Mouse (Mus musculus) CH12.LX (cell line): ENCODE data around the gene Uvrag. TPM values are rescaled to one million over a fixed set of nuclear protein-coding genes. Genes with fewer than 3 reads are reported as not detected.

ENCODE experiments used
- DNase-seq: peaks from one replicate; pipeline ENCODE4 v3.0.0-alpha.2; 2013; ENCODE audit errors: extremely low read depth
- H3K27ac ChIP-seq: 2 replicates; pipeline ENCODE4 v1.5.1; 2012; ENCODE audit warnings: low read depth, mild to moderate bottlenecking, control low read depth, moderate library complexity; ENCODE audit not compliant: insufficient read depth
- H3K27me3 ChIP-seq: replicated peaks from 2 replicates; pipeline ENCODE3; 2012; ENCODE audit warnings: inconsistent platforms
- H3K36me3 ChIP-seq, 2 experiments: replicated peaks in 1 of 2; 2 replicates each; pipeline versions ENCODE3 to v1.6.1; 2012; ENCODE audit warnings: inconsistent platforms in 1 of 2, low read length in 1 of 2, mild to moderate bottlenecking in 1 of 2, mixed read lengths in 1 of 2, moderate library complexity in 1 of 2; ENCODE audit not compliant: control insufficient read depth in 1 of 2, insufficient read depth in 1 of 2
- H3K4me1 ChIP-seq, 2 experiments: 2 replicates each; pipeline ENCODE4 v1.6.1; 2012; ENCODE audit warnings: inconsistent platforms in 1 of 2, moderate library complexity in 1 of 2; ENCODE audit not compliant: insufficient read depth in 2 of 2, control insufficient read depth in 1 of 2
- H3K4me2 ChIP-seq: 2 replicates; pipeline ENCODE4 v1.6.1; 2012; ENCODE audit warnings: low read depth, mild to moderate bottlenecking, control low read depth; ENCODE audit not compliant: poor library complexity, insufficient read depth, severe bottlenecking
- H3K4me3 ChIP-seq, 3 experiments: fragments of 150-350 bp in 1 of 3; sonication (generic) in 1 of 3; replicated peaks in 1 of 3; 2 replicates each; pipeline versions ENCODE3 to v1.5.1; 2011 to 2012; ENCODE audit warnings: low read depth in 2 of 3, low read length in 2 of 3, mild to moderate bottlenecking in 2 of 3, moderate library complexity in 2 of 3, control low read depth in 1 of 3, improper control_type of control experiment in 1 of 3, inconsistent platforms in 1 of 3, mixed read lengths in 1 of 3; ENCODE audit not compliant: poor library complexity in 1 of 3
- H3K79me2 ChIP-seq: replicated peaks from 2 replicates; pipeline ENCODE4 v1.6.1; 2012; ENCODE audit warnings: mild to moderate bottlenecking, moderate library complexity; ENCODE audit not compliant: control insufficient read depth, poor library complexity, insufficient read depth, severe bottlenecking; ENCODE audit errors: extremely low read depth
- H3K9ac ChIP-seq: 2 replicates; pipeline ENCODE4 v1.6.1; 2012; ENCODE audit warnings: low read depth, mild to moderate bottlenecking, control low read depth, moderate library complexity; ENCODE audit not compliant: insufficient read depth
- H3K9me3 ChIP-seq: replicated peaks from 2 replicates; pipeline ENCODE3; 2012; ENCODE audit warnings: low read length, inconsistent platforms, mixed read lengths
- CHD1 ChIP-seq: IDR thresholded peaks from 2 replicates; pipeline ENCODE4 v1.6.1; 2012; ENCODE audit warnings: low read depth, low read length, improper control_type of control experiment, inconsistent platforms
- EP300 ChIP-seq: IDR thresholded peaks from 2 replicates; pipeline ENCODE4 v1.6.1; 2011; ENCODE audit warnings: low read length, improper control_type of control experiment
- ETS1 ChIP-seq: conservative IDR thresholded peaks from 2 replicates; pipeline ENCODE4 v1.6.1; 2012; ENCODE audit warnings: low read depth, mild to moderate bottlenecking, inconsistent platforms, low read length, improper control_type of control experiment, moderate library complexity
- IRF4 ChIP-seq: IDR thresholded peaks from 2 replicates; pipeline ENCODE4 v1.6.1; 2014; ENCODE audit warnings: low read depth, mild to moderate bottlenecking, inconsistent platforms, low read length, improper control_type of control experiment
- MAFK ChIP-seq: IDR thresholded peaks from 2 replicates; pipeline ENCODE4 v1.6.1; 2011; ENCODE audit warnings: low read length, improper control_type of control experiment; ENCODE audit not compliant: insufficient replicate concordance
- MYC ChIP-seq: IDR thresholded peaks from 2 replicates; pipeline ENCODE4 v1.6.1; 2011; ENCODE audit warnings: low read depth, mild to moderate bottlenecking, improper control_type of control experiment, low read length
- NRF1 ChIP-seq: IDR thresholded peaks from 2 replicates; pipeline ENCODE4 v1.6.1; 2014; ENCODE audit warnings: low read depth, mild to moderate bottlenecking, inconsistent platforms, low read length, improper control_type of control experiment, moderate library complexity
- UBTF ChIP-seq: IDR thresholded peaks from 2 replicates; pipeline ENCODE4 v1.6.1; 2012; ENCODE audit warnings: low read depth, mild to moderate bottlenecking, inconsistent platforms, low read length, improper control_type of control experiment, moderate library complexity
- dilution Hi-C: fragments of 300-500 bp; cut with MboI; formaldehyde crosslinking; loops from 2 replicates; pipeline ENCODE4 v1.14.3; 2020; ENCODE audit warnings: low sequenced_read_pairs; ENCODE audit not compliant: extremely low pct_unique_long_range_greater_than_20kb, extremely low pct_ligation_motif_present
- in situ Hi-C: fragments of 300-500 bp; cut with MboI; formaldehyde crosslinking; loops from 3 replicates; pipeline ENCODE4 v1.14.3; 2019; ENCODE audit warnings: low sequenced_read_pairs, low pct_ligation_motif_present, low pct_unique_long_range_greater_than_20kb, mixed read lengths
- polyA plus RNA-seq: library from polyadenylated mRNA; unstranded; fragments of >175 nt; gene quantifications from 2 replicates; pipeline ENCODE4 v1.2.1, GENCODE M21; 2012; ENCODE audit warnings: low read depth; ENCODE audit not compliant: insufficient read length
- total RNA-seq, 2 experiments: library from RNA; depleted of rRNA; stranded (reverse); fragments of 300-350 nt in 1 of 2; fragments of >200 nt in 1 of 2; gene quantifications; 2 replicates each; pipeline ENCODE4 v1.2.3; 2012 to 2014

The Uvrag gene
- total and polyA plus RNA-seq, 3 experiments: 20.6 to 47.4 (median 37.5) TPM

DNA sequence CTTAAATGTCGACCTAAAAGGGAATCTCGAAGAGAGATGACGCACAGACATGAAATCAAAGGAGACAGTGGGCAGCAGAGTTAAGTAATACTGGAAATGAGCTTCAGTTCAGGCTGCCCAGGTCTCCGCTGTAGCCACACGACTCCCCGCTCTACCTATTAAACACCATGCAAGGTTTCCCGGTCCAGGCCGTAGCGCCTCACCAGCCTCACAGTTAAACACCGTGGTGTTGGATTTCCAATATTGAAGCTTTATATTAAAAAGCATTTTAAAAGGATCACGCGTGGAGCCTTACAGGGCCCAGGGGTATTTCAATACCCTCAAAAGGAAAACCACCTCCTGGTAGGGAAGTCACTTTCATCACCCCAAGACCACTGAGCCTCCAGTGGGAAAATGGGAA is 157.9 kb downstream of the Uvrag start:
- Histone ChIP-seq H3K4me1 (peaks cover 4 to 30% of the 10 kb centered on the region in 2 experiments; a peak in 3 of 4 replicates), H3K36me3 (peaks cover 13 to 82% of the 10 kb centered on the region in 2 experiments), H3K4me2 (no peak overlapping the region), H3K4me3 (no peak overlapping the region), H3K9ac (no peak overlapping the region), H3K27ac (no peak overlapping the region), H3K9me3 (no peaks in the 10 kb centered on the region), H3K27me3 (no peaks in the 10 kb centered on the region), H3K79me2 (no peaks in the 10 kb centered on the region)
- no peak for DNase-seq
- dilution Hi-C loops: no loop called here
- TF ChIP-seq MYC: no peak
- TF ChIP-seq CHD1: no peak
- in situ Hi-C loops: no loop called here

- Histone ChIP-seq H3K27ac (no peak overlapping the region), H3K36me3 (peaks cover 8 to 73% of the 10 kb centered on the region in 2 experiments), H3K4me2 (no peak overlapping the region), H3K27me3 (no peaks in the 10 kb centered on the region), H3K4me1 (peaks cover 4 to 45% of the 10 kb centered on the region in 2 experiments; a peak in 3 of 4 replicates), H3K4me3 (no peak overlapping the region), H3K9ac (no peak overlapping the region), H3K9me3 (no peaks in the 10 kb centered on the region), H3K79me2 (no peaks in the 10 kb centered on the region)
- no peak for TF ChIP-seq NRF1
- dilution Hi-C loops: no loop called here
- in situ Hi-C loops: no loop called here
- no peak for DNase-seq
Measured at GRCm38 (mm10) chr7:98981423-98981822, 159.5 kb downstream of the Uvrag start.

DNA sequence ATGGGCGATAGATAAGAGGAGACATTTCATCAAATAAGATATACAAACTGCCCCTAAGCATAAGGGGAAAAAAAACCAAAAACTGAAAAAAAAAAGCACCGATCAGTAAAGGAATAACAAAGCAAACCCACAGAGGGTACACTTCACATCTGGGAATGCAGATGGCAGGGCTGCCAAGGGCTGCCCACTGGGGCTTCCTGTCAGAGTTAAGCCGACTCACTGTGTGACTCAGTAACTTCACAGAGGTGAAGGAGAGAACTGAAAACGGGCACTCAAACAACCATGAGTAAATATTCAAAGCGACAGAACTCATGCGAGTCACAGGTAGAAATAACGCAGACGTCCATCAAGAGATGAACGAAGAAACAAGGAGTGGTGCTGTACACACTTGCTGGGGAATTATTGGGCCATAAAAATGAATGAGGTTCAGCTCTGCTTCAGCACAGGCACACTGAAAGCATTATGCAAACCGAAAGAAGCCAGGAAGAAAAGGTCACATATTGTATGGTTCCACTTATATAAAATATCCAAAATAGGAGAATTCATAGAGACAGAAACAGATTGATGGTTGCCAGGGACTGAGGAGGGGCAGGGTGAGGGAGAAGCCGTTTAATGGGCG is 164.0 kb downstream of the Uvrag start:
- Histone ChIP-seq H3K4me2 (no peak overlapping the region), H3K27me3 (no peaks in the 10 kb centered on the region), H3K9me3 (no peaks in the 10 kb centered on the region), H3K79me2 (no peaks in the 10 kb centered on the region), H3K4me3 (no peak overlapping the region), H3K36me3 (peaks cover 8 to 67% of the 10 kb centered on the region in 2 experiments), H3K9ac (no peak overlapping the region), H3K27ac (no peak overlapping the region), H3K4me1 (peaks cover 0 to 22% of the 10 kb centered on the region in 2 experiments; a peak in 2 of 4 replicates)
- dilution Hi-C loops: no loop called here
- in situ Hi-C loops: no loop called here
- no peak; the same call in 1 of the 2 replicates for TF ChIP-seq EP300
- TF ChIP-seq ETS1: peak; percentile 33; the same call in 1 of the 2 replicates
- TF ChIP-seq IRF4: peak; percentile 25; the same call in 1 of the 2 replicates
- TF ChIP-seq UBTF: no peak
- no peak for TF ChIP-seq MAFK
- DNase-seq: no peak
